Comparison of ENCODE assay signal across 8 mouse cellular contexts in genomic region chr8:120751226-120752081, GRCm38 (mm10). TPM values are rescaled to one million over a fixed set of nuclear protein-coding genes. Genes with fewer than 3 reads are reported as not detected.
DNase-seq lines count a peak whose midpoint lies in the region; ATAC-seq and TF ChIP-seq lines count a peak whose summit lies in the region.

No protein-coding gene starts in this region.

- peak overlapping the region; percentile 32; the same call in 1 of the 2 replicates for H3K4me2 ChIP-seq in embryonic facial prominence, embryonic 15.5 days (replicated peaks)
- peak overlapping the region; percentile 32 for H3K4me2 ChIP-seq in stomach, postnatal 0 days (replicated peaks; ENCODE audit: low read depth)

- 61% methylated on average over 21 of the region's 21 CpGs for WGBS in embryonic facial prominence, embryonic 15.5 days
- WGBS in stomach, postnatal 0 days = 67% methylated on average over 21 of the region's 21 CpGs

- TF ChIP-seq CTCF in stomach, postnatal 0 days (IDR thresholded peaks at IDR 0.05; ENCODE audit: low read depth) = peak; percentile 22; the same call in 1 of the 2 replicates

- H3K9ac ChIP-seq in embryonic facial prominence, embryonic 15.5 days = no peak overlapping the region
- 0 out of 2 replicates have a peak overlapping the region, but pooled peaks have one; percentile 31 for H3K9ac ChIP-seq in stomach, postnatal 0 days (ENCODE audit: low read length)

- H3K27me3 ChIP-seq in embryonic facial prominence, embryonic 15.5 days = peaks cover 4% of the 10 kb centered on the region
- no peaks in the 10 kb centered on the region for H3K27me3 ChIP-seq in stomach, postnatal 0 days (ENCODE audit: control insufficient read depth, insufficient read depth, low read length)

- H3K36me3 ChIP-seq in embryonic facial prominence, embryonic 15.5 days = no peaks in the 10 kb centered on the region
- 0 out of 2 replicates have a peak, but pooled peaks cover 3% of the 10 kb centered on the region for H3K36me3 ChIP-seq in stomach, postnatal 0 days (ENCODE audit: control insufficient read depth, insufficient read depth, low read length)

- ATAC-seq in embryonic facial prominence, embryonic 15.5 days (ENCODE audit: insufficient number of reproducible peaks, low FRiP score, low TSS enrichment, low read depth) = 0 out of 2 replicates have a peak, but pooled peaks have one; percentile 15
- no peak for ATAC-seq in stomach, postnatal 0 days (ENCODE audit: low FRiP score, low TSS enrichment)

- H3K27ac ChIP-seq in embryonic facial prominence, embryonic 15.5 days (replicated peaks) = peak overlapping the region; percentile 63
- H3K27ac ChIP-seq in stomach, postnatal 0 days (replicated peaks) = peak overlapping the region; percentile 49

- H3K4me1 ChIP-seq in embryonic facial prominence, embryonic 15.5 days = peaks cover 11% of the 10 kb centered on the region
- peaks cover 10% of the 10 kb centered on the region for H3K4me1 ChIP-seq in stomach, postnatal 0 days (replicated peaks; ENCODE audit: control insufficient read depth, insufficient read depth)

- H3K9me3 ChIP-seq in embryonic facial prominence, embryonic 15.5 days (replicated peaks) = no peaks in the 10 kb centered on the region
- no peaks in the 10 kb centered on the region for H3K9me3 ChIP-seq in stomach, postnatal 0 days (ENCODE audit: control insufficient read depth, low read length)

- peak; percentile 65 for DNase-seq in kidney, adult 11 months
- DNase-seq in kidney, postnatal 4 days = no peak
- DNase-seq in kidney, postnatal 36 days = peak; percentile 48 to 66
- no peak for DNase-seq in stomach, postnatal 0 days (ENCODE audit: low spot score)
- no peak for DNase-seq in adrenal gland, postnatal 14 days
- DNase-seq in urinary bladder, postnatal 36 days (ENCODE audit: low spot score in 2 of 2) = no peak
- no peak for DNase-seq in cerebellum, postnatal 14 days

- no peak for TF ChIP-seq EP300 in stomach, postnatal 0 days (optimal IDR thresholded peaks at IDR 0.05)

- H3K4me3 ChIP-seq in embryonic facial prominence, embryonic 15.5 days (replicated peaks) = 0 out of 2 replicates have a peak overlapping the region, but pooled peaks have one; percentile 2
- H3K4me3 ChIP-seq in stomach, postnatal 0 days (ENCODE audit: low read depth, low read length) = no peak overlapping the region

RNA-seq across cellular contexts. Expression of gene Irf8, which starts 15.3 kb away (rescaled TPM):
- 10.0 and 10.2 TPM in 2 replicates for polyA plus RNA-seq in embryonic facial prominence, embryonic 15.5 days (2015; fragmentation: Nextera tagmentation; extraction: Ambion mirVana)
- 18.7 and 18.9 TPM in 2 replicates for polyA plus RNA-seq in stomach, postnatal 0 days (2015; fragmentation: Nextera tagmentation; extraction: Ambion mirVana)
- total RNA-seq in adrenal gland, postnatal 14 days (2021) = 16.9 and 31.7 TPM in 2 replicates

Comparison
In these comparisons a context has a peak if more than half of its experiments do, and no peak if none do; other contexts are left out.
1. DNase-seq: peak in kidney, adult 11 months (single experiment) and kidney, postnatal 36 days (2 of 2); none in kidney, postnatal 4 days (0 of 2), stomach, postnatal 0 days (single experiment), adrenal gland, postnatal 14 days (single experiment), urinary bladder, postnatal 36 days (0 of 2) and cerebellum, postnatal 14 days (0 of 2).